In genomic region chr6:118252711-118253110, GRCm38 (mm10) we compare ENCODE assay signal across 15 mouse cellular contexts. TPM values are rescaled to one million over a fixed set of nuclear protein-coding genes. Genes with fewer than 3 reads are reported as not detected.
DNase-seq lines count a peak whose midpoint lies in the region; ATAC-seq and TF ChIP-seq lines count a peak whose summit lies in the region.
"Had no signal": no experiment of that assay in that cellular context is flagged by ENCODE, and none has a peak within 500 bp of the region (broad histone marks: within the 10 kb centered on the region; RNA-seq: fewer than 3 reads in every experiment).

No protein-coding gene starts in this region.

- no peak for ATAC-seq in heart, embryonic 11.5 days (replicated peaks; ENCODE audit: insufficient number of reproducible peaks, low FRiP score, low TSS enrichment)
- no peak for ATAC-seq in midbrain, postnatal 0 days (ENCODE audit: low FRiP score)
- no peak for ATAC-seq in midbrain, embryonic 14.5 days (ENCODE audit: low FRiP score, low TSS enrichment)
- no peak for ATAC-seq in neural tube, embryonic 15.5 days (ENCODE audit: low FRiP score)
- ATAC-seq: hindbrain, postnatal 0 days; midbrain, embryonic 13.5 days; Patski had no signal

- intact Hi-C loops in heart, postnatal 14 days (cut with DNase I) = no loop called here

- TF ChIP-seq CTCF in midbrain, postnatal 0 days (IDR thresholded peaks at IDR 0.05) = no peak
- TF ChIP-seq CTCF in brain, embryonic 14.5 days (IDR thresholded peaks at IDR 0.05; ENCODE audit: borderline replicate concordance, extremely low read depth, insufficient read depth, insufficient read length) = no peak

- H3K27ac ChIP-seq in heart, embryonic 11.5 days (ENCODE audit: low read depth, low read length) = no peak overlapping the region
- no peak overlapping the region for H3K27ac ChIP-seq in midbrain, postnatal 0 days (ENCODE audit: low read depth, low read length)
- H3K27ac ChIP-seq in midbrain, embryonic 14.5 days (replicated peaks; ENCODE audit: low read depth, low read length) = no peak overlapping the region
- H3K27ac ChIP-seq in neural tube, embryonic 15.5 days (replicated peaks) = no peak overlapping the region
- H3K27ac ChIP-seq: heart, embryonic 15.5 days; hindbrain, postnatal 0 days; limb, embryonic 12.5 days; midbrain, embryonic 13.5 days had no signal

- TF ChIP-seq POLR2A in brain, embryonic 14.5 days (IDR thresholded peaks at IDR 0.05; ENCODE audit: borderline replicate concordance, extremely low read depth, insufficient read depth, insufficient read length, poor library complexity, severe bottlenecking) = no peak

- no peak overlapping the region for H3K9ac ChIP-seq in heart, embryonic 11.5 days (ENCODE audit: low read depth, low read length)
- no peak overlapping the region for H3K9ac ChIP-seq in midbrain, postnatal 0 days (replicated peaks; ENCODE audit: low read length, poor library complexity, severe bottlenecking)
- no peak overlapping the region for H3K9ac ChIP-seq in midbrain, embryonic 14.5 days (replicated peaks; ENCODE audit: low read length)
- H3K9ac ChIP-seq in neural tube, embryonic 15.5 days (replicated peaks) = no peak overlapping the region
- H3K9ac ChIP-seq: heart, embryonic 15.5 days; limb, embryonic 12.5 days; midbrain, embryonic 13.5 days had no signal

- 82% methylated on average over 2 of the region's 2 CpGs for WGBS in heart, embryonic 11.5 days (ENCODE audit: insufficient replicate concordance)
- WGBS in midbrain, postnatal 0 days = 83% methylated on average over 2 of the region's 2 CpGs
- WGBS in midbrain, embryonic 14.5 days = 83% methylated on average over 2 of the region's 2 CpGs
- WGBS in neural tube, embryonic 15.5 days = 73% methylated on average over 2 of the region's 2 CpGs

- no peaks in the 10 kb centered on the region for H3K27me3 ChIP-seq in heart, embryonic 11.5 days (ENCODE audit: control insufficient read depth, insufficient read depth, low read length)
- no peaks in the 10 kb centered on the region for H3K27me3 ChIP-seq in midbrain, postnatal 0 days (ENCODE audit: insufficient read depth, low read length)
- no peaks in the 10 kb centered on the region for H3K27me3 ChIP-seq in midbrain, embryonic 14.5 days (ENCODE audit: control insufficient read depth, insufficient read depth, low read length)
- no peaks in the 10 kb centered on the region for H3K27me3 ChIP-seq in neural tube, embryonic 15.5 days (replicated peaks)
- H3K27me3 ChIP-seq: heart, embryonic 15.5 days; limb, embryonic 12.5 days; midbrain, embryonic 13.5 days had no signal

- no peaks in the 10 kb centered on the region for H3K36me3 ChIP-seq in heart, embryonic 11.5 days (ENCODE audit: control insufficient read depth, insufficient read depth, low read length)
- H3K36me3 ChIP-seq in midbrain, postnatal 0 days (ENCODE audit: insufficient read depth, low read length) = no peaks in the 10 kb centered on the region
- H3K36me3 ChIP-seq in midbrain, embryonic 14.5 days (ENCODE audit: control insufficient read depth, insufficient read depth, low read length) = no peaks in the 10 kb centered on the region
- no peaks in the 10 kb centered on the region for H3K36me3 ChIP-seq in neural tube, embryonic 15.5 days
- H3K36me3 ChIP-seq: heart, embryonic 15.5 days; limb, embryonic 12.5 days; midbrain, embryonic 13.5 days had no signal

- no peaks in the 10 kb centered on the region for H3K4me1 ChIP-seq in heart, embryonic 11.5 days (ENCODE audit: control insufficient read depth, insufficient read depth, low read length)
- no peaks in the 10 kb centered on the region for H3K4me1 ChIP-seq in midbrain, postnatal 0 days (ENCODE audit: insufficient read depth, low read length)
- no peaks in the 10 kb centered on the region for H3K4me1 ChIP-seq in midbrain, embryonic 14.5 days (ENCODE audit: control insufficient read depth, insufficient read depth, low read length)
- no peaks in the 10 kb centered on the region for H3K4me1 ChIP-seq in neural tube, embryonic 15.5 days
- H3K4me1 ChIP-seq: heart, embryonic 15.5 days; midbrain, embryonic 13.5 days had no signal

- H3K4me3 ChIP-seq in heart, embryonic 11.5 days (ENCODE audit: low read depth, low read length) = no peak overlapping the region
- no peak overlapping the region for H3K4me3 ChIP-seq in midbrain, postnatal 0 days (ENCODE audit: low read depth, low read length)
- H3K4me3 ChIP-seq in midbrain, embryonic 14.5 days (replicated peaks; ENCODE audit: low read depth, low read length) = no peak overlapping the region
- no peak overlapping the region for H3K4me3 ChIP-seq in neural tube, embryonic 15.5 days (replicated peaks)
- H3K4me3 ChIP-seq: heart, embryonic 15.5 days; limb, embryonic 12.5 days; midbrain, embryonic 13.5 days had no signal

- no peaks in the 10 kb centered on the region for H3K9me3 ChIP-seq in heart, embryonic 11.5 days (replicated peaks; ENCODE audit: control insufficient read depth, low read length)
- H3K9me3 ChIP-seq in midbrain, postnatal 0 days (ENCODE audit: low read length) = no peaks in the 10 kb centered on the region
- no peaks in the 10 kb centered on the region for H3K9me3 ChIP-seq in midbrain, embryonic 14.5 days (ENCODE audit: control insufficient read depth, low read length)
- no peaks in the 10 kb centered on the region for H3K9me3 ChIP-seq in neural tube, embryonic 15.5 days (replicated peaks)
- H3K9me3 ChIP-seq: heart, embryonic 15.5 days; limb, embryonic 12.5 days; midbrain, embryonic 13.5 days had no signal

- H3K4me2 ChIP-seq in heart, embryonic 11.5 days = no peak overlapping the region
- H3K4me2 ChIP-seq in midbrain, postnatal 0 days (ENCODE audit: low read depth, low read length, poor library complexity, severe bottlenecking) = no peak overlapping the region
- H3K4me2 ChIP-seq in midbrain, embryonic 14.5 days (ENCODE audit: low read length) = no peak overlapping the region
- no peak overlapping the region for H3K4me2 ChIP-seq in neural tube, embryonic 15.5 days
- H3K4me2 ChIP-seq: heart, embryonic 15.5 days; limb, embryonic 12.5 days; midbrain, embryonic 13.5 days had no signal

- peak; percentile 32 to 50 for DNase-seq in heart, postnatal 14 days
- DNase-seq in midbrain, postnatal 0 days (ENCODE audit: low spot score) = peak; percentile 1
- DNase-seq in midbrain, embryonic 14.5 days = no peak
- peak; percentile 2 for DNase-seq in brain, embryonic 14.5 days (ENCODE audit: low read depth)
- peak; percentile 55 to 71 for DNase-seq in lung, postnatal 4 days
- DNase-seq in thymus, postnatal 25 days = no peak
- DNase-seq: cerebellum, adult 9-11 months; kidney, adult 2 months had no signal

RNA-seq across cellular contexts. Expression of gene Ret, which starts 55.2 kb away (rescaled TPM):
- 1 to 10 TPM; 6.4 to 7.9 TPM for total RNA-seq in heart, postnatal 14 days (2021)
- polyA plus RNA-seq in heart, embryonic 11.5 days (2014; fragmentation: Nextera tagmentation; extraction: Ambion mirVana) = 0.04 and 0.20 TPM in 2 replicates
- total RNA-seq in midbrain, postnatal 0 days (2014; rRNA removed) = 24.6 and 27.1 TPM in 2 replicates
- polyA plus RNA-seq in midbrain, postnatal 0 days (2015; fragmentation: Nextera tagmentation; extraction: Ambion mirVana) = 7.1 and 8.5 TPM in 2 replicates
- polyA plus RNA-seq in midbrain, embryonic 14.5 days (2014; fragmentation: Nextera tagmentation; extraction: Ambion mirVana) = 4.5 and 4.6 TPM in 2 replicates
- 4.3 and 11.9 TPM in 2 replicates for polyA plus RNA-seq in brain, embryonic 14.5 days (2012; rRNA removed)
- 30.1 and 31.6 TPM in 2 replicates for polyA plus RNA-seq in neural tube, embryonic 15.5 days (2015; fragmentation: Nextera tagmentation; extraction: Ambion mirVana)

Comparison
In these comparisons a context has a peak if more than half of its experiments do, and no peak if none do; other contexts are left out.
1. DNase-seq: peak in heart, postnatal 14 days (2 of 2), midbrain, postnatal 0 days (single experiment), brain, embryonic 14.5 days (single experiment) and lung, postnatal 4 days (2 of 2); none in midbrain, embryonic 14.5 days (single experiment) and thymus, postnatal 25 days (single experiment).